Mouse (Mus musculus) myocyte (in vitro differentiated cells): ENCODE results near the gene Nbeal2.

ENCODE experiments used
- E2F4 ChIP-seq: IDR thresholded peaks from one replicate; pipeline ENCODE4 v1.6.1; 2011; ENCODE audit warnings: mild to moderate bottlenecking, control low read depth, moderate library complexity; ENCODE audit not compliant: insufficient read depth
- MAX ChIP-seq: IDR thresholded peaks from one replicate; pipeline ENCODE4 v1.6.1; 2011; ENCODE audit warnings: low read depth, mild to moderate bottlenecking, control low read depth
- POLR2A ChIP-seq: IDR thresholded peaks from one replicate; pipeline ENCODE4 v1.6.1; 2011; ENCODE audit warnings: low read depth, mild to moderate bottlenecking, control low read depth, moderate library complexity; ENCODE audit not compliant: insufficient read length
- REST ChIP-seq: IDR thresholded peaks from one replicate; pipeline ENCODE4 v1.6.1; 2011; ENCODE audit warnings: mild to moderate bottlenecking, control low read depth, moderate library complexity; ENCODE audit not compliant: insufficient read depth, insufficient read length
- USF1 ChIP-seq: IDR thresholded peaks from one replicate; pipeline ENCODE4 v1.6.1; 2011; ENCODE audit warnings: low read depth, mild to moderate bottlenecking, control low read depth, moderate library complexity

GRCm38 (mm10) chr9:110667219-110667836 is 13.4 kb upstream of the Nbeal2 start:
- TF ChIP-seq POLR2A (no peak), MAX (no peak), E2F4 (no peak), USF1 (no peak), REST (no peak)
